In the genomic region with DNA sequence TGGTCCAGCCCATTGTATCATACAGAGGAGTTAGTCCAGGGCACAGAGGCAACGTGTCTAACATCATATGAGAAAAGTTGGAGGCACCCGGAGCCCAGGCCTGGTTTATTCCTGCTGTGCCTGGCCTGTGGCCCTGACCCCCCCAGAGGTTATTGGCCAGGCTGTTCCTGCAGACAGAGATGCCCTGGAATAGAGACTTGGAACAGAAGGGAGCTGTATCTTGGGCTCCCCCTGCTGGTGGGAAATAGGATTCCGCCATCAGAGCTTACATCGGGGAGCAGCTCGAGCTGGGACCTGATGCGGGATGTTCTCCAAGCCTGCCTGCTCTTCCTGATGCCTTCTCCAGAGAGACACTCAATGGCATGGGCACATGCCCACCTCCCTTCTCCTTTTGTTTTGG, we compare ENCODE assay signal across 8 mouse cellular contexts. TPM values are rescaled to one million over a fixed set of nuclear protein-coding genes. Genes with fewer than 3 reads are reported as not detected.
DNase-seq lines count a peak whose midpoint lies in the region; ATAC-seq and TF ChIP-seq lines count a peak whose summit lies in the region.

No protein-coding gene starts in this region.

- no peak overlapping the region for H3K9ac ChIP-seq in kidney, embryonic 16.5 days (replicated peaks; ENCODE audit: low read length)
- H3K9ac ChIP-seq in limb, embryonic 15.5 days, result no peak overlapping the region
- H3K9ac ChIP-seq in stomach, postnatal 0 days (ENCODE audit: low read length), result no peak overlapping the region

- no peak overlapping the region for H3K4me3 ChIP-seq in kidney, embryonic 16.5 days (ENCODE audit: low read length)
- H3K4me3 ChIP-seq in limb, embryonic 15.5 days, result no peak overlapping the region
- H3K4me3 ChIP-seq in stomach, postnatal 0 days (ENCODE audit: low read depth, low read length), result no peak overlapping the region

- peak; percentile 87 for DNase-seq in 416B (ENCODE audit: low read depth)
- peak; percentile 89 for DNase-seq in adrenal gland, adult 2 months
- DNase-seq in embryo, embryonic 11.5 days (ENCODE audit: low read depth, low spot score), result peak; percentile 75
- peak; percentile 77 to 84 for DNase-seq in gastrocnemius, postnatal 4 days (ENCODE audit: low spot score in 2 of 2)
- peak; percentile 87 for DNase-seq in naive thymus-derived CD4-positive, alpha-beta T cell, adult 2 months (ENCODE audit: low read depth)
- peak; percentile 88 for DNase-seq in stomach, postnatal 0 days (ENCODE audit: low spot score)

- H3K36me3 ChIP-seq in kidney, embryonic 16.5 days (ENCODE audit: insufficient read depth, low read length), result peaks cover 5% of the 10 kb centered on the region; the same call in 1 of the 2 replicates
- H3K36me3 ChIP-seq in limb, embryonic 15.5 days, result peaks cover 13% of the 10 kb centered on the region
- no peaks in the 10 kb centered on the region for H3K36me3 ChIP-seq in stomach, postnatal 0 days (ENCODE audit: control insufficient read depth, insufficient read depth, low read length)

- no peak overlapping the region for H3K27ac ChIP-seq in kidney, embryonic 16.5 days (ENCODE audit: low read length)
- H3K27ac ChIP-seq in limb, embryonic 15.5 days, result peak overlapping the region; percentile 69
- peak overlapping the region; percentile 65 for H3K27ac ChIP-seq in stomach, postnatal 0 days (replicated peaks)

- H3K27me3 ChIP-seq in kidney, embryonic 16.5 days (ENCODE audit: insufficient read depth, low read length), result no peaks in the 10 kb centered on the region
- H3K27me3 ChIP-seq in limb, embryonic 15.5 days, result no peaks in the 10 kb centered on the region
- H3K27me3 ChIP-seq in stomach, postnatal 0 days (ENCODE audit: control insufficient read depth, insufficient read depth, low read length), result no peaks in the 10 kb centered on the region

- H3K4me2 ChIP-seq in kidney, embryonic 16.5 days (replicated peaks; ENCODE audit: low read depth, low read length), result no peak overlapping the region
- no peak overlapping the region for H3K4me2 ChIP-seq in limb, embryonic 15.5 days
- no peak overlapping the region for H3K4me2 ChIP-seq in stomach, postnatal 0 days (replicated peaks; ENCODE audit: low read depth)

- TF ChIP-seq CTCF in stomach, postnatal 0 days (IDR thresholded peaks at IDR 0.05; ENCODE audit: low read depth), result peak; percentile 92

- WGBS in kidney, embryonic 16.5 days, result 3% methylated on average over 6 of the region's 6 CpGs
- 3% methylated on average over 6 of the region's 6 CpGs for WGBS in limb, embryonic 15.5 days
- WGBS in stomach, postnatal 0 days, result 3% methylated on average over 6 of the region's 6 CpGs

- no peaks in the 10 kb centered on the region for H3K9me3 ChIP-seq in kidney, embryonic 16.5 days (ENCODE audit: low read length)
- H3K9me3 ChIP-seq in limb, embryonic 15.5 days, result no peaks in the 10 kb centered on the region
- H3K9me3 ChIP-seq in stomach, postnatal 0 days (ENCODE audit: control insufficient read depth, low read length), result no peaks in the 10 kb centered on the region

- H3K4me1 ChIP-seq in kidney, embryonic 16.5 days (ENCODE audit: insufficient read depth, low read length), result peaks cover 21% of the 10 kb centered on the region
- H3K4me1 ChIP-seq in limb, embryonic 15.5 days, result peaks cover 48% of the 10 kb centered on the region
- H3K4me1 ChIP-seq in stomach, postnatal 0 days (replicated peaks; ENCODE audit: control insufficient read depth, insufficient read depth), result peaks cover 6% of the 10 kb centered on the region

- ATAC-seq in kidney, embryonic 16.5 days (ENCODE audit: low FRiP score, low TSS enrichment), result 0 out of 2 replicates have a peak, but pooled peaks have one; percentile 4
- ATAC-seq in limb, embryonic 15.5 days (ENCODE audit: insufficient number of reproducible peaks, low FRiP score, low TSS enrichment, low read depth), result peak; percentile 26; the same call in 1 of the 2 replicates
- peak; percentile 61 for ATAC-seq in stomach, postnatal 0 days (ENCODE audit: low FRiP score, low TSS enrichment)

- no peak for TF ChIP-seq EP300 in stomach, postnatal 0 days (optimal IDR thresholded peaks at IDR 0.05)

RNA-seq across cellular contexts. Expression of gene Marveld1, which starts 4.8 kb away (rescaled TPM):
- 10 to 100 TPM; 30.0 to 56.7 TPM for total RNA-seq in adrenal gland, adult 2 months (2021)
- 76.2 and 87.1 TPM in 2 replicates for polyA plus RNA-seq in adrenal gland, adult 2 months (2012; rRNA removed)
- total RNA-seq in gastrocnemius, postnatal 4 days (2021), result 10 to 100 TPM; 33.7 to 34.8 TPM
- polyA plus RNA-seq in kidney, embryonic 16.5 days (2015; fragmentation: Nextera tagmentation; extraction: Ambion mirVana), result 8.6 and 8.7 TPM in 2 replicates
- polyA plus RNA-seq in limb, embryonic 15.5 days (2015; fragmentation: Nextera tagmentation; extraction: Ambion mirVana), result 15.2 and 16.6 TPM in 2 replicates
- 15.3 and 23.6 TPM in 2 replicates for polyA plus RNA-seq in stomach, postnatal 0 days (2015; fragmentation: Nextera tagmentation; extraction: Ambion mirVana)

RNA-seq across cellular contexts. Expression of gene Zfyve27, which starts 11.8 kb away (rescaled TPM):
- total RNA-seq in adrenal gland, adult 2 months (2021), result 10 to 100 TPM; 43.6 to 47.9 TPM
- polyA plus RNA-seq in adrenal gland, adult 2 months (2012; rRNA removed), result 37.6 and 49.2 TPM in 2 replicates
- total RNA-seq in gastrocnemius, postnatal 4 days (2021), result 10 to 100 TPM; 18.6 to 22.3 TPM
- 33.2 and 35.1 TPM in 2 replicates for polyA plus RNA-seq in kidney, embryonic 16.5 days (2015; fragmentation: Nextera tagmentation; extraction: Ambion mirVana)
- polyA plus RNA-seq in limb, embryonic 15.5 days (2015; fragmentation: Nextera tagmentation; extraction: Ambion mirVana), result 22.5 and 25.0 TPM in 2 replicates
- 14.1 and 15.3 TPM in 2 replicates for polyA plus RNA-seq in stomach, postnatal 0 days (2015; fragmentation: Nextera tagmentation; extraction: Ambion mirVana)

RNA-seq across cellular contexts. Expression of gene Avpi1, which starts 23.1 kb away (rescaled TPM):
- 100 to 1,000 TPM in 1 of 2 experiments, 10 to 100 TPM in 1; 78.6 to 101 TPM for total RNA-seq in adrenal gland, adult 2 months (2021)
- polyA plus RNA-seq in adrenal gland, adult 2 months (2012; rRNA removed), result 82.3 and 112 TPM in 2 replicates
- total RNA-seq in gastrocnemius, postnatal 4 days (2021), result 10 to 100 TPM; 11.5 to 11.8 TPM
- 24.9 and 30.7 TPM in 2 replicates for polyA plus RNA-seq in kidney, embryonic 16.5 days (2015; fragmentation: Nextera tagmentation; extraction: Ambion mirVana)
- 38.7 and 41.2 TPM in 2 replicates for polyA plus RNA-seq in limb, embryonic 15.5 days (2015; fragmentation: Nextera tagmentation; extraction: Ambion mirVana)
- polyA plus RNA-seq in stomach, postnatal 0 days (2015; fragmentation: Nextera tagmentation; extraction: Ambion mirVana), result 108 and 117 TPM in 2 replicates

RNA-seq across cellular contexts. Expression of gene Sfrp5, which starts 50.1 kb away (rescaled TPM):
- 1 to 10 TPM; 2.7 to 3.9 TPM for total RNA-seq in adrenal gland, adult 2 months (2021)
- 11.5 and 22.6 TPM in 2 replicates for polyA plus RNA-seq in adrenal gland, adult 2 months (2012; rRNA removed)
- 1 to 10 TPM; 4.5 to 4.8 TPM for total RNA-seq in gastrocnemius, postnatal 4 days (2021)
- polyA plus RNA-seq in kidney, embryonic 16.5 days (2015; fragmentation: Nextera tagmentation; extraction: Ambion mirVana), result 0.92 and 1.1 TPM in 2 replicates
- polyA plus RNA-seq in limb, embryonic 15.5 days (2015; fragmentation: Nextera tagmentation; extraction: Ambion mirVana), result 10.6 and 12.0 TPM in 2 replicates
- 0.55 and 0.74 TPM in 2 replicates for polyA plus RNA-seq in stomach, postnatal 0 days (2015; fragmentation: Nextera tagmentation; extraction: Ambion mirVana)

Comparison
In these comparisons a context has a peak if more than half of its experiments do, and no peak if none do; other contexts are left out.
1. ATAC-seq: peak in every context shown above with its lines; median percentile 61 in stomach, postnatal 0 days; 26 in limb, embryonic 15.5 days; 4 in kidney, embryonic 16.5 days.